Mouse (Mus musculus) megakaryocyte, adult 5-6 weeks (primary cell): ENCODE measurements around the gene Mrpl37. TPM values are rescaled to one million over a fixed set of nuclear protein-coding genes. Genes with fewer than 3 reads are reported as not detected.

Source experiments
- ATAC-seq: 2 replicates; pipeline ENCODE4 v1.8.0; 2016; ENCODE audit warnings: mild to moderate bottlenecking, inconsistent platforms; ENCODE audit not compliant: poor library complexity, severe bottlenecking
- total RNA-seq, 2 experiments: library from RNA; stranded (forward) in 1 of 2; stranded (reverse) in 1 of 2; fragments of 153-499, 151-499 nt in 1 of 2; fragments of 221-1000, 200-1000 nt in 1 of 2; gene quantifications; 2 replicates each; pipeline versions ENCODE4 v1.2.3 to v1.2.4; 2015 to 2017

The Mrpl37 gene
- total RNA-seq, 2 experiments from 2014 or later, result 29.6 to 45.3 TPM

DNA sequence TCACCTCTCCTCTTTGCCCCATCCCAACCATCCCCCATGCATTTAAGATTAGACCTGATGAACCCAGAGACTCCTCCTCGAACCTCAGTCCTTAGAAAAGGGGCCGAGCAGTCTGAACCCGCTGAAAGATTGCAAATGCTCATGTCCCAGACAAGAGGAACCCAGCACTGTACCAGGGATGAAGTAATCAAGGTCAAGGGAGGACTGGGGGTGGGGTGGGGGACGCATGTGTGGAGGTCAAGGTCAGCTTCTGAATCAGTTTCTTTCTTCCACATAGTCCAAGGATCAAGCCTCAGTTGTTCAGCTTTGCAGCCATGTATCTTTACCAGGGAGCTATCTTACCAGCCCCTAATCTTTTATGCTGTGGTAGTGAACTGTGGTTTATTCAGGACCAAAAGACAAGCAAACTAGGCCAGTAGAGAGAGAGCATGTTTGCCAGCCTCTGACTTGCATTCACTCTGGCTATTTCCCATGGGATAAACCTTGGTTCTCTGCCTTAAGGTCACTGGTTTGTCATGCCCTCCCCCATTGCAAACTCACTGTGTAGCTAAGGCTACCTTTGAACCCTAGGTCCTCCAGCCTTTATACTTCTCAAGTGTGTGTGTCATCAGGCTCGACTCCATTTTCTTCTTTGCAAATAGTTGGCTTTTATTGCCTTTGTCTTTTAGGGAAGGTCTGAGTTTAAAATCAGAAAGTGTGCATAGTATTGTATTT is 46.2 kb downstream of the Mrpl37 start:
- peak; percentile 44; the same call in 1 of the 2 replicates for ATAC-seq

DNA sequence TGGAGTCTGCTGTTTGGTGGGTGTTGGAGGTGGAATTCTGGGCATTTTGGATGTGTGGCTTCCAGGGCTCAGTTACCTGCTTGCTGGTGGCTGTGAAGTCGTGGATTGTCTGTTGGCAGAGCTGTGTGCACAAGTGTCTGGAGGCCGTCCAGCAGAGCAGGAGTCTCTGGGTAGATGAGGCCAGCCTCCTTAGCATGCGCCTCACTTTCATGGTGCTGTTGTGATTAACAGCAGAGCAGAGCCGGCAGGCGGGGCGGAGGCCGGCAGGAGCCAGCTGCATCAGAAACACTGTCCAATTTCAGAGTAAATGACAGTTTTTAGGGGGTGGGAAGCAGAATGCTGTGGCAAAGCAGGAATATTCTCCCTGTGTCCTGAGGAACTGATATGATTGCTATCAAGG is 47.6 kb downstream of the Mrpl37 start:
- ATAC-seq, result no peak

DNA sequence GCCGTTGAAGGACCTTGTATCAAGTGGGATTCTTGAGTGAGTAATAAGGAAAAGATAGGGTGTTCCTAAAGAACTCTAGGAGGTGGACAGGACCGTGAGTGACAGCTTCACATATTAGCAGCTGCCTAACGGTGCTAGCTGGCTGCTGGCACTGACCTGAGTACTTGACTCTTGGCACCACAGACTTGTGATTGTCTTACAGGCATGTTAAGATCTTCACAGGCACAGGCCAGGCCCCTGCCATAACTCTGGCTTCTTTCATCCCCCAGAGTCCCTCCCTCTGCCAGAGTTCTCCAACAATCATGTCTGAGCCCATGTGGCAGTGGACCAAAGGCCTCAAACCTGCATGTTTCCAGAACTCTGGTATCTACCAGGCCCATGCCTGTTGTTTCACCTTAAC is 48.1 kb downstream of the Mrpl37 start:
- no peak for ATAC-seq

DNA sequence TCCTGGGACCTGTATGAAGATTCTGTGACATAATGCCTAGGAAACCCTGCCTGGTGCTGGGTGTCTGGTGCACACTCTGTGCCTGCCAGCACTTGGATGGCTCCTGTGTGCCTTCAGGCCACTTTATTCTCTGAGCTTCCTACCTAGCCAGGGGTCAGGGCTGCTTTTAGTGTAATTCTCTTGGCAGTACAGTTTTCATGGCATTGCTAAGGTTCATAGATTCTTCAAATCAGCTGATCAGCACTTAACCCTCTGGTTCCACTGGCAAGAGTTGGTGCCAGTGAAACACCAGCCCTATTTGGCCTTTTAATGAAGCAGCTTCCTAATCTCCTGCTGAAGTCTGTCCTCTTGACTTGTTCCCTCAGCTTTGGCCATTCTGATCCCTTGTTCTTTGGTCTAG is 49.4 kb downstream of the Mrpl37 start:
- ATAC-seq, result no peak

DNA sequence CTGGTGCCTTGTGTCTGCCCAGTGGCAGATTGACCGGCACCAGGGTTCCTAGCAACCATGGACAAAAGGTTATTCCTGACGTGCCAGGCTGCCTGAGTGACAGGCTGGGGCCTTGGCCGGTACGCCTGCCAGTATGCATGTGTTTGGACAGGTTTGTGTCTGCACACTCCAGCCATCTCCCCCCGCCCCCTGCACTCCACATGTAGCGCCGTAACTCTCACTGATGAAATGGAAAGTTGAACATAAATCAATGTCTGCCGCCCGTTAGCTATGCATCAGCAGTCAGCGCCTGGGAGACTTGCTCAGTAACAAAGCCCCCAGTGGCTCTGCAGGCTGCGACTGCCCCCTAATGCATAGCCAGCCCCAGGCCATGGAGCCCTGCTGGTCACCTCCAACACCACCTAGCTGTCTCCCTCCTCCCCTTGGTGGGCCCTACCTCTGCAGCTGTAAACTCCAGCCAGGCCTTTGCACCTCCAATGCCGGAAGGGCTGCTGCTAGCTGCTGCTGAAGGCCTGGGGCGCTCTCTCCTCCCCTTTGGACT is 50.6 kb downstream of the Mrpl37 start:
- no peak for ATAC-seq

DNA sequence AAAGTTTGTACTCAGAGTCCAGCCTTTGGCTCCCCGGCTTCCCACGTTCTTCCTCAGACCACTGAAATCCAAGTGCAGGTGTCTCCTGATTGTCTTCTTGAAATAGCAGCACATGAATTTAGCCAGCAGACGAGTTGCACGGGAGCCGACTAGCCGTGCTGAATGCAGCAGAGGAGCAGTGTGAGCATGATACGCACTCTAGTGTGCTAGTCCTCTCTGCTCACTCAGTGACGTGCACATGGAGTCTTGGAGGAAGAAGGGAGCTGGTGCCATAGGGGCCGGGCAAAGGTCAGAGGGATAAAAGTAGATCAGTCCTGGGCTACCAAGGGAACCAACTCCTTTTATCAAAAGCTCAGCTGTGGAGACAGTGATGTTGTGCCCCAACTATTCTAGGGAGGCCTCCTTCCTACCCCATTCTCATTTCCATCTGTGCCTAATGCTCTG is 52.8 kb downstream of the Mrpl37 start:
- no peak for ATAC-seq

DNA sequence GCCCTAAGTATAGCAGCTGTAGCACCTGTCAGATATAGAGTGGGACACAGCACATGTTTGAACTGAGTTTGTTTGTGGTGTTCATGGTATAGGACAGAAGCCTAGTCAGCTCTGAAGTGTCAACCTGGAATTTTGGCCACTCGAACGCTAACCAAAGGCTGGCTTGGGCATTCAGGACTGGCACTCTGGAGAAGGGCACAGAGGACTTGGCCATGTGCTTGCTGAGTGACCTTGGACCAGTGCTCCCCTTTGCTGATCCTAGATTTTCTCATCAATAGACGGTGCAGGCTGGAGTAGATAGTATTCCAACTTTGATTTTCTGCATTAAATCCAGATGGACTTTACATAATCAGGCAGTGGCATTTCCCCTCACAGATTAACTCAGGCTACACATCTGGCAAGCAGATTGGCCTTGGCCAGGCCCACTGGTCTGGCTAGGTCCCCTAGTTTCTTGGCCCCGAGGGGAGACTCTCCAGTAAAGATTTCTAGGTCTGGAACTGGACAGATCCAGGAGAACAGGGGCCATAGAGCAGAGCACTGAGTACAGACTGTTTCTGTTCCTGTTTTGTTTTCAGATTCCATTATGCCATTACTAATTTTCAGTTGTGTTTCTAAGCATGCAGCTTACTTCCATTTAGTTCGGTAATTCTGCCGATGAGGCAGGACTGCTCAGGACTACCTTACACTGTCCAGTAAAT is 53.4 kb downstream of the Mrpl37 start:
- 0 out of 2 replicates have a peak, but pooled peaks have one; percentile 22 for ATAC-seq

DNA sequence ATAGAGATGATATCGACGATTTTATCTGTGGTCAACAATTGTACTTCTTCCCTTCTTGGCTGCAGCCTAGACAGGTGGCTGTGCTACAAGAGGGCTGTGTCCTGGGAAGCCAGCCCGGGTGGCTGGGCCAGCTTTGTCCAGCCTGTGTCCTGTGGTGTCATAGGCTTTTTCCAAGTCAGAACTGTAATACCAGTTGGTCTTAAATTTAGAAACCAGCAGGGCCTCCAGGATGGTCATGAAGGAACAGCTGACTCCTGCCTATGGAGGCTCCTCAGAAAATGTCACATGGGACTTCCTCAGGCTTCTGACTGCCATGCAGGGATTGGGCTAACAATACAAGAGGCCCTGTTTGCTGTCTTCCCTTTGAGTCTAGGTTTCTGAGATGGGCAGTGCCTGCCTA is 54.1 kb downstream of the Mrpl37 start:
- no peak for ATAC-seq

DNA sequence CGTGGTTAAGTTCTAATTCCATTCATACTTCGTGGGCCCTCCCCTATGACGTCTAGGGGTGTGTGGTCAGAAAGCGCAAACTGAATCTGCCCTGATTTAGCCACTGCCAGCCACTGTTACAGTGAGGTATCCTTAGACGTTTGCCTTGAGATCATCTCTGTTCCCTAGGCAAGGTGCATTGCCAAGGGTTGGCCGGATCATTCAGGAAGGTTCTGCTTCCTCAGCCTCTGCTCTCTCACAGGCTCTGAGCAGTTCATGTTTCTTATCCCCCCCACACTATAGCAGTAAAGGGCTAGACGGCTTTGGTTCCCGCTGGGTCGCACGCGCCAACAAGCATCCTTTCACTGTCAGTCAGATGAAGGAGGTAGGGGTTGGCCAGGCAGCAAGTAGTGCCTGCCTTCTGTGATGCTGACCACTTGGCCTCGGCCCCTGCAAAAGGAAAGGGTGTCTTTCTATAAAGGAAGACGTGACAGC is 54.6 kb downstream of the Mrpl37 start:
- no peak for ATAC-seq

DNA sequence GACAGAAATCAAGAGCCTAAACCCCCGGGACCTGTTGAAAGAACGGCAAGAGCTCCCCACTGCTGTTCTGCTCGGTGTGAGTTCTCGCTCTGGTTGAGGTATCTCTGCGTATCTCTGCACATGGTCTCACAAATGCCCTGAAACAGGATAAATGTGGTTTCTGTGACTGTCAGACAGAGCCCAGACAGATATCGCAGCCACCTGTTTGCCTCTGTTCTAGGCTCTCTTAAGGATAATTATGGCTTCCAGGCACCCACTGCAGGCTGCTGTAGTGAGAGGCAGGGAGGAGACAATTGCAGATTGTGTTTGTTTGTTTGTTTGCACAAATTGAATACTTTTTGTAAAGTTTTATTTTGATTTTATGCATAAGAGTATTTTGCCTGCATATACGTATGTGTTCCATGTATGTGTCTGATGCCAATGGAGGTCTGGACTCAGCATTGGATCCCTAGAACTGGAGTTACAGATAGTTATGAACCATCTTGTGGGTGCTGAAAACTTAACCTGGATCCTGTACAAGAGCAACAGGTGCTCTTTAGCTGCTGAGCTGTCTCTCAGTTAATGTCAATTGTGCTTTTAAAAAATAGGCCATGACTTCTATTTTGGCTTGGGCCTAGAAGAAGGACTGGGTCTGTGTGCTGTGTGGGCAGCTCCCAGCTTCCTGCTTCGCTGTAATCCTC is 55.2 kb downstream of the Mrpl37 start:
- no peak for ATAC-seq

DNA sequence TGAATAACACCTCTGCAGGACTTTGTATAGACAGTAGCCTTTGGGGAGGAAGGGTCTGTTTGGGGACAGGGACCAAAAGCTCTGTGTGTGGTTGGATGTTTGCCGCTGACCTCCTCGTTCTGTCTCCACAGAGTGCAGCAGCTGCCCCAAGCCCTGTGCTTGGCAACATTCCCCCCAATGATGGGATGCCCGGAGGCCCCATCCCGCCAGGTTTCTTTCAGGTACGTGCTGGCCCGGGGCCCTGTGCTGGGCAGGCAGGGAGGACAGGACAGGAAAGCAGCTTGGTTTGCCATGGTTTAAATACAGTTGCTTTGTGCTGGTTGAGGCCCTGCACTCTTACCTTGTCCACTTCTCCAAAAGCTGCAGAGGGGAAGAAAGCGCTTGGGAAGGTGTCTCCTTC is 57.1 kb downstream of the Mrpl37 start:
- no peak for ATAC-seq

DNA sequence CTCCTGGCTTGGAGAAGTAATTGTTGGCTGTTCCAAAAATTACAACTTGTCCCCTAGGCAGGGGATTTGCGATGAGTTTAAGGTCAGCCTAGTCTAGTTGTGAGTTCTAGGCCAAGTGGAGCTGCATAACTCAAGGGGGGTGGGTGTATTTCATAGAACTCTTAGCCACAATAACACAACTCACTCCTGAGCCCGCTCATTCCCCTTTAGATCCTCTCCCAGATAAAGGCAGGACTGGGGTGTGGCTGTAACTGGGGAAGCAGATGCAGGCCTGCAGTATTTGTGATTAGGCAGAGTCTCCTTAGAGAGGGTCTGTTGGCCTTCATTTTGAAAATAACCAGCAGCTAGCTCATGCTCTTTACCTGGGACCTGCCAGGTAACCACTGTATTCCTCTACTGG is 58.5 kb downstream of the Mrpl37 start:
- ATAC-seq, result no peak

DNA sequence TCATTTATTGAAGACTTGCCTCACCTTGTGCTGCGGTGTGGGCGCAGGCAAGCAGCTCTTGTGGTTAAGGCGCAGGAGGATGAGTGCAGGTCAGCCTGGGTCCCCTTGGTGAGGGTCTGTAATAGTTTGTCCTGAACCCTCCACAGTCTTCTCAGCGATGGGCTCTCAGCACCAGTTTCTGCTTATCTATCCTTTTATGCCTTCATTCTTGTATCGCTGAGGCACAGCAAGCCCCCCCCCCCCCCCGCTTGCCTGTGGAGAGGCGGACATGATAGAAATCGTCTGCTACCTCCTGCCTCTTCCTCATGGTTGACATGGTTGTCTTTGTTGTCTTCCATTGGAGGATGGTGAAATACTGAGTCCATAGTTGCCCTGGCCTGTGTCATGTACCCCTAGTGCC is 59.3 kb downstream of the Mrpl37 start:
- no peak for ATAC-seq

DNA sequence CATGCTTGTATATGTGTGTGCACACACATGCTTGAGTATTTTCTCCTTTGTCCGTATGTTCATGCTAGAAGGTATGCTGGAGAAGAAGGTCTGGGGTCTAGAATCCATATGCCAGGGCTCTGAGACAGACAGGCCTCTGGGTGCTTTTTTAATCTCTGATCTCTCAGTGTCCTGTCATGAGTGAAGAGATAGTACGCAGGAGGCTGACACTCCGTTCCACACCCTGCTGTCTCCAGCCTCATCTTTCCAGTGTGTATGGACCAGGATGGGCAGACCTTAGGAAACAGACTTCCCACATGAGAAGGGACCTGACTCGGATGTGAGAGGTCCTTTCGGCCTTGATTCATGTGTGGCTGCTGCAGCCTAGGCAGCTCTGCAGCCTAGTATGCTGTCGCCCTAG is 59.9 kb downstream of the Mrpl37 start:
- no peak for ATAC-seq

DNA sequence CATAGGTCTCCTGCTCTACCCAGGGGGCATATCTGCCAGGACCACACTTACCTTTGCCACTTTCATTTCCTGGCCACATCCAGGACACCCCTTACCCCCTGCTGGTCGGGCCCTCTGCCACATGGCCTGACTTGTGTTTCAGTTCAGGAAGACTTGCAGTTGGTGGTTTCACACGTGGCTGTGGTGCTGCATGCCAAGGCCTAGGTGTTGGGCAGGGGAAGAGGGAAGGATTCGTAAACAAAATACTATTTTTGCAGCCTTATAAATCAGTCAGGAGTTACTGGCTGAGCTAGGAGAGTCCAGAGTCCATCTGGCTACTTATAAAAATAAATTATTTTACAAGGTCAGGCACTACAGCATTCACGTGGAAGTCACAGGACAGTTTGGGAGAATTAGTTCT is 60.4 kb downstream of the Mrpl37 start:
- peak; percentile 49 for ATAC-seq

Other genes starting within 250 kb of the Mrpl37 start
- 26.2 and 27.6 TPM in 2 replicates for gene Ssbp3, start 156.2 kb downstream of the Mrpl37 start, total RNA-seq (2015)
- 21.6 and 23.9 TPM in 2 replicates for gene Ssbp3, start 156.2 kb downstream of the Mrpl37 start, total RNA-seq (2017)
- 1.7 and 3.3 TPM in 2 replicates for gene Cyb5rl, start 120 bp upstream of the Mrpl37 start, total RNA-seq (2015)
- 5.5 and 7.8 TPM in 2 replicates for gene Cyb5rl, start 120 bp upstream of the Mrpl37 start, total RNA-seq (2017)
- gene Cdcp2, start 30.0 kb upstream of the Mrpl37 start, total RNA-seq (2015), result not detected in 2 replicates
- gene Cdcp2, start 30.0 kb upstream of the Mrpl37 start, total RNA-seq (2017), result not detected in 2 replicates
- gene Tmem59, start 111.5 kb upstream of the Mrpl37 start, total RNA-seq (2015), result 288 and 354 TPM in 2 replicates
- gene Tmem59, start 111.5 kb upstream of the Mrpl37 start, total RNA-seq (2017), result 165 and 181 TPM in 2 replicates
- gene Tceanc2, start 112.2 kb upstream of the Mrpl37 start, total RNA-seq (2015), result 26.5 and 30.8 TPM in 2 replicates
- gene Tceanc2, start 112.2 kb upstream of the Mrpl37 start, total RNA-seq (2017), result 33.3 and 36.7 TPM in 2 replicates
- not detected in 2 replicates for gene Ldlrad1, start 142.3 kb upstream of the Mrpl37 start, total RNA-seq (2015)
- not detected in 2 replicates for gene Ldlrad1, start 142.3 kb upstream of the Mrpl37 start, total RNA-seq (2017)
- gene Lrrc42, start 186.7 kb upstream of the Mrpl37 start, total RNA-seq (2015), result 11.0 and 14.4 TPM in 2 replicates
- gene Lrrc42, start 186.7 kb upstream of the Mrpl37 start, total RNA-seq (2017), result 3.2 and 16.3 TPM in 2 replicates
- gene Hspb11, start 186.7 kb upstream of the Mrpl37 start, total RNA-seq (2015), result 17.1 and 23.3 TPM in 2 replicates
- 8.6 and 15.3 TPM in 2 replicates for gene Hspb11, start 186.7 kb upstream of the Mrpl37 start, total RNA-seq (2017)
- gene Dio1, start 240.3 kb upstream of the Mrpl37 start, total RNA-seq (2015), result not detected in 2 replicates
- not detected in 2 replicates for gene Dio1, start 240.3 kb upstream of the Mrpl37 start, total RNA-seq (2017)
- gene Yipf1, start 247.5 kb upstream of the Mrpl37 start, total RNA-seq (2015), result 73.0 and 82.7 TPM in 2 replicates
- 59.2 and 61.3 TPM in 2 replicates for gene Yipf1, start 247.5 kb upstream of the Mrpl37 start, total RNA-seq (2017)